Mouse (Mus musculus): Measurements from ENCODE around the gene Radil.

Gene Radil

DNA sequence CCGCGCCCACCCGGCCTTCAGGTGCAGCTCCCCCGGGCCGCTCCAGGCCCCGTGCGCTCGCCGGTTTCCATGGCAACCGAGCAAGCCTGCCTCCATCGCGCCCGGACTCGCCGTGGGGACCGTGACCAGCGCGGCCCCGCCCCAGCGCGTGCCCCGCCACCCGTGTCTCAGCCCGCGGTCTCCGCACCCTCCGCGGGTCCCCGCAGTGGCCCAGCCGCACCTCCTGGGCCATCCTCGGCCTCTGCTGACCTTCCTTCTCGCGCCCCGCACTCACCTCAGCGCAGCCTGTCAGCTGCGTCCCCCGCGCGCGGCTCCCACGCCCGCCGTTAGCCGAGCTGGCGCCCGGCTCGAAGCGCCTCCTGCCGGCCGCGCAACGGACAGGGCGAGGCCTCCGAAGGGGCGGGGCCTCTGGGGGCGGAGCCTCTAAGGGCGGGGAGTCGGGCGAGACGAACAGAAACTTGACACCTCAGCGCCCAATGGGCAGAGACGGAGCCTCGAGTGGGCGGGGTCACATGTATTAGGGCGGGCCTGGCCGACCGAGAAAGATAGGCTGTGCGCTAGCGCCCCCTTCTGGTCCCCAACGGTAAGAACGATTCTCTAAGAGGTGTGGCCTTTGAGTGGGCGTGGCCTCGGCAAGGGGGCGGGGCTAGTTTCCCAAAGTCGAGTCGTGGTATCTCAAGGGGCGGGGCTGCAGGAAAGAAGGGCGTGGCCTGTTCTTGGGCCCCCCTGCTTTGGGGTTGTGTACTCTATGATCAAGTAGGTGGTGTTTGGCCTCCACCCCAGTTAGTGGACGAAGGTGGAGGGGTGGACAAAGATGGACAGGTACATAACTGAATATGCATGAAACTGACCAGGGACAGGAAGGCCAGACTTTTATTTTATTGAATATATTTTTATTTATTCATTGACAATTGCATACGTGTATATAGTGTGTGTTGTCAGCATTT is at the start of gene Radil:
Gene Radil (minus strand): TSS at position 393 of the 947 bp plus-strand sequence.
- peak; percentile 36 to 49 for DNase-seq

DNA sequence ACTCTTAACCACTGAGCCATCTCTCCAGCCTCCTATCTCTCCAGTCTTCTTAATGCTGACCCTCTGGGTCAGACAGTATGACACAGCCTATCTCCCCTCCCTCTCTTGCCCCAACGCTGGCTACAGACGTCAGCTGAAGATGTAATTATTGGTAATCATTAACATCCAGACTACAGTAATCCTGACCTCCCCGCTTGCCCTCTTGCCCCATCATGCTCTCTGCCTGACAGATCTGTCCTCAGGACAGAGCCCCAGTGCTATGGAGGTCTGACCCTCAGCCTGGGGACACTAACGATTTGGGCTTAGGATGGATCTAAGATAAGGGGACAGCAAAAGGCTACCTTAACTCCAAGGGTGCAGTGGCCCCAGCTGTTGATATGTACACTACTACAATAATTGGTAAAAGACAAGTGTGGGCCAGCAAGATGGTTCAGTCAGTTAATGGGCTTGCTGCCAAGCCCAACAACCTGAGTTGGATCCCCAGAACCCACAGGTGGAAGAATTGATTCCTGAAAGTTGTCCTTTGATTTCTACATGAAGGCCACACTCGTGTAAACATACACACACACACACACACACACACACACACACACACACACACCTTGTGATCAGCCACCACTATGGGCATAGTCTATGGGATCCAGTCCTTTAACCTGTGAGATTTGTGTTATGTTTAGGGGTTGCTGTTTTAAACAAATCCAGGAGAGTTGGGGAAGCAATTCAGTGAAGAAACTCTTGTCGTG is 46.9 kb upstream of the Radil start:
- no peak for DNase-seq

DNA sequence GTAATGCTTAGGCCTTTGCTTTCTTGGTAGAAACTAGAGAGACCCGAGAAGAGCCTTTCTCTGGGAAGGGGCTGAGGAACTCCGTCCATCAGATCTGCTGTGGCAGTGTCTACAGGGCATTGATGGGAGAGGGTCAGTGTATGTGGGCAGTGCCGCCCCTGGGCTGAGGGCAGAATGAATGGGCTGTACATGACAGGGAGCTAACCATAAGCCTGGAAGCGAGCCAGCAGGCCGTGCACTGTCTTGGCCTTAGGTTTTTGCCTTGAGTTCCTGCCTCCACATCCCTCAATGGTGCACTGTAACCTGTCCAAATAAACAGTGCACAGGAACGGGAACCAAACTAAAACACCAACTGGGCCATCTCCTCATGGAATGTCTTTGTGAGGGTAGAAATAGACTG is 45.8 kb upstream of the Radil start:
- no peak for DNase-seq

DNA sequence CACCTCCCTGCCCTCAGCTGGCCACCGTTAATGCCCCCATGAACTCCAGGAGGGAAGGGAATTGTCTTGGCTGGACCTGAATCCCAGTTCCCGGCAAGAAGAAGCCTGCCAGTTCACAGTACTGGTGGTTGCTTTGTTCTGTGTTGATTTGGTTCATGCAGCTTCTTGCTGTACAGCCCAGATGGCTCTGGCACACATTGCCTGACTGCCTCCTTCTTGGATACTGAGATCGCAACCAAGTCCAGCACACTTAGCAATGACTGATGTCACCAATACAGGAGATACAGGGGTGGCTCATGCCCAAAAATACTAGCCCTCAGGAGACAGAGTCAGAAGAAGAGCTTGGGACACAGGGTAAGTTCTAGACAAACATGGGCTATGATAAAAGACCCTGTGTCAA is 44.8 kb upstream of the Radil start:
- DNase-seq: no peak

DNA sequence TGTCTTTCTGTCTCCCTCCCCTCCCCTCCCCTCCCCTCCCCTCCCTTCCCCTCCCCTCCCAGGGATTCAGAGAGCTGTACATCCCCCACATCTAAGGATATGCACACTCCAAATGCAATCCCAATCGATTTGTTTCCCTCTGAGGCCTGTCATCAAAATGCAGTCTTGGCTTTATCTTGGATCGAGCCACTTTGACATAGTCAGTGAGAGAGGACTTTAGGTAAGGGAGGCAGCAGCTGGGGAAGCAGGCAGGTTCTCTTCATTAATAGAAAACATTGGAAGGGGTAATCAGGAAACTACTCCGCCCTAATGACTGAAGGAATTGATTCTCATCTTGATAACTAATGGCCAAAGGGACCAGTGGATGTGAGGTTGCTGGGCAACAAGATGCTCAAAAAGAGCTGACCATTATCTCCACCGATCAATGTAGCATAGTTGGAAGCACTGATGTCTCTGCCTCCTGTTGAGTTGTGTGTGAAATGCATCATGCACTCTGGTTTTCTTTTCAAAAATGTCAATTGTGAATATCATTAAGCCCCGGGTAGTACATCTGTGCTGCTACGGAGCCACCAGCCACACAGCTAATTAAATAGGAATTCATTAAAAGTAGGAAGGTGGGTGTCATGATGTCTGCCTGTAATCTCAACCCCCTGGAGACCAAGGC is 40.2 kb upstream of the Radil start:
- DNase-seq: no peak

DNA sequence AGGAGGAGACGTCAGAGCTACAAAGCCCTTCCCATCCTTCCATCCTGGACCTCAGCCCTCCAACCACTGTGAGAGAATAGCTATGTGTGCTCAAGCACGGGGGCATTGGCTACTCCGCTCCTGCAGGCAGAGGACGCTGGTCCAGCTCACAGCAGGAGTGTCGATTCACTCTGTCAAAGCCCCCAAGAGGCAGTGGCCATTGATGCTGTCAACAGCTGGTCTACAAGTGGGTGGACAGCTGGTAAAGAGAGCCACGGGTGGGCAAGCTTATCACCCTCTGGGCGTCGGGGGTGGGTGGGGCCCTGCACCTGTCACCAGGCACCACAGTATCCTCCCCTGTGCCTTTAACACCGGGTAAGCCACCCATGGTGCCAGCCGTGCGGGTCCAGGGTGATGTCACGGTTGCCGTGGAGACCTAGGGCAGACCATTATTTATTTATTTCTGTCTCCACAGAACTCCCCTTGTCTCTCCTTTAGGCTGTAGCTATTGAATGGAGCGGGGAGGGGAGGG is 32.8 kb upstream of the Radil start:
- DNase-seq: no peak

DNA sequence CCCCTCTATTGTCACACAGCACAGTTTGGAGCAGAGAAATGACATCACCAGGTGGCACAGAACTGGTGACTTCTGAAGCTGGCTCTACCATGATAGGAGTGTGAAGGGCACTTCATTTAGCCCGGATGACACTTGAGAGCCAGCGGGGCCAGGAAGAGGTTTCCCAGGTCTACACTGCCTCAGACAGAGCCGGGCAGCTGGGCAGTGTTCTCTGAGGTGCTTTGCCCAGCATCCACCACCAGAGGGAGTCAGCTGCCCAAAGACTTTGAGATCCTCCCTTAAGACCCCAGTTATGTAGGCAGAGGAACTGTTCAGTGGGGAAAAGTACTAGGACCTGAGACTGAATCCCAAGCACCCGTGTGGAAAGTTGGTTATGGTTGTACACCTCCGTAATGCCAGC is 30.6 kb upstream of the Radil start:
- DNase-seq: peak in 1 of 2 experiments; percentile 23

DNA sequence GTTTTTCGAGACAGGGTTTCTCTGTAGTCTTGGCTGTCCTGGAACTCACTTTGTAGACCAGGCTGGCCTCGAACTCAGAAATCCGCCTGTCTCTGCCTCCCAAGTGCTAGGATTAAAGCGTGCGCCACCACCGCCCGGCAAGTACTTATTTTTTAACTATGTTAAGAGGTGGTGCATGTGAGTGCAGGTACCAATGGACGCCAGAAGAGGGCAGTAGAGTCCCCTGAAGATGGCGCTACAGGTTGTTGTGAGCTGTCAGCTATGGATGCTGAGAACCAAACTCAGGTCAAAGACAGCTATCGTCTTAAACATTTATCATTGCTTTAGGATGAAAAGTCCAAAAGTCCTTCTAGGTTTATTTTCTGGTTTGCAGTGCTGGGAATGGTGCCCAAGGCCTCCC is 27.3 kb upstream of the Radil start:
- no peak for DNase-seq

DNA sequence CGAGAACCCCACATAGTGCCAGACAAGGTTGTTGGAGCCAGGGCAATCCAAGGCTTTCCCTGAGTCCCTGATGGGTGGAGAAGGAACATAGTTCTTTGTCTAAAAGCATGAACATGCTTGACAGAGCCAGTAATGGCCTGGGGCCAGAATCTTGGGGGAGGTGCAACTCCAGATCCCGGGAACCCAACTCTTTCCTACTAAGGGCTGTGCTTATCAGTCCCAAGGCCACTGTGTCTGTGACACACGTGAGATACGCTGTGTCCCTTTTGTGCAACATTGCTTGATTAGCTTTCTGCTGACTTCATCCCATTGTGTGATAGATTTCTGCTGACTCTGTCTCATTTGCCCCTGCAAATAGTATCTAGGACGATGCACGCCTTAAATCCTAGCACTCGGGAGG is 25.9 kb upstream of the Radil start:
- no peak for DNase-seq

DNA sequence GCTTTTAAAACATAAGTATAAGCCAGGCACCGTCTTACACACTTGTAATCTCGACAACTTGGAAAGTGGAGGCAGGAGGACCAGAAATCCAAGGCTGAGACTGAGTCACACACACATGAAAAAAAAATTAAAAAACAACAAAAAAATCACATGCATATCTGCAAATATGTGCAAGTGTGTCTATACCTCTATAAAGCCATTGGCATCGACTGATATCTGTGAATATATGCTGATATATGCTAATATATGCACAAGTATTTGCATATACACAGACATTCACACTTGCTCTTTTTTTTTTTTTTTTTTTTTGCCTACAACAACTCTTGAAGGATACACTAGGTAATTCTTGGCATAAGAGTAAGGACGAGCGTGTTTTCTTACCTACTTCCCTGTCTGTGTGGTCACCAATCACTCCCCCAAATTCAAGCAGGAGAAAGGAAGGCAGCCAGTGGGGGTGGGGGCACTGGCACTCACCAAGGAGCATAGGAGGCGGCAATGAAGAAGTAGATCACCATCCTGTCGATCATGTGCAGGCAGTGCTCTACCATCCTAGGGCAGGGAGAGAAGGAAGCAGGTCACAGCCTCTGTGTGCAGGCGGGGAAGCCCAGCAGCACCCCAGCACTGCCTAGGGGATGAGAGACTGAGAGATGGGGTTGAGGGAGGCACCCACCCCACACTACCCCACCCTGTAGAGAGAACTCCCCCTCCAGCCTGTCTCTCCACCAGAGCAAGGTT is 23.6 kb upstream of the Radil start:
- no peak for DNase-seq

DNA sequence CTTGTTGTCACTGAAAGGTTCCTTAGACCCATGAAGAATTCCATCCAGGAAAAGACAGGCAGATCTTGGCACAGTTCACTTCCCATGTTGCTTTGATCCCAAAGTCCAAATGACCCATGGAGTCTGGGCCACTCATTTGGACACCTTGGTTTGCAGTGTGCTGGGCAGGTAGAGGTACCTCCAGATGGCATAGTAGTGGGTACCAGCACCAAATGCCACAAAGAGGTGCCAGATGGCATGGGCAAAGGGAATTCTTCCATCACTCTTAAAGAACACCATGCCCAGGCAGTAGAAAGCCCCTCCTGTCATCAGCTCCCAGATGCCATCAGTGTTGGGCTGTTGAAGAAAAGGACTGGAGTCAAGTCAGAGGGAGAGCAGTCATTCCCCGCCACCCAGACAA is 13.7 kb upstream of the Radil start:
- no peak for DNase-seq

DNA sequence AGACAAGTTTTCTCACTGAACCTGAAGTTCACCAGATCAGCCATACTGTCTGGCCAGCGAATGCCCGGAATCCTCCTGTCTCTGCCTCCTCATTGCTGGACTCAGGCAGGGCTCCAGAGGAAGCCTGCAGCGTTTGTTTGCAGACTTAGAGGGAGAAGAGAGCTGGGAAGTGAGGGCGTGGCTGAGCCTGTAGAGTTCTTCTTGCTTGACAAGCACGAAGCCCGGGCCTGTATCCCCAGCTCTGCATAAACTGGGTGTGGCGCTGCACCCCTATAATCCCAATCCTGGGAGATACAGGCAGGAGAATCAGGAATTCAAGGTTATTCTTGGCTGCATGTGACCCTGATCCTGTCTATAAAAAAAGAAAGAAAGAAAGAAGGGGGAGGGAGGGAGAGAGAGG is 9.4 kb upstream of the Radil start:
- no peak for DNase-seq

DNA sequence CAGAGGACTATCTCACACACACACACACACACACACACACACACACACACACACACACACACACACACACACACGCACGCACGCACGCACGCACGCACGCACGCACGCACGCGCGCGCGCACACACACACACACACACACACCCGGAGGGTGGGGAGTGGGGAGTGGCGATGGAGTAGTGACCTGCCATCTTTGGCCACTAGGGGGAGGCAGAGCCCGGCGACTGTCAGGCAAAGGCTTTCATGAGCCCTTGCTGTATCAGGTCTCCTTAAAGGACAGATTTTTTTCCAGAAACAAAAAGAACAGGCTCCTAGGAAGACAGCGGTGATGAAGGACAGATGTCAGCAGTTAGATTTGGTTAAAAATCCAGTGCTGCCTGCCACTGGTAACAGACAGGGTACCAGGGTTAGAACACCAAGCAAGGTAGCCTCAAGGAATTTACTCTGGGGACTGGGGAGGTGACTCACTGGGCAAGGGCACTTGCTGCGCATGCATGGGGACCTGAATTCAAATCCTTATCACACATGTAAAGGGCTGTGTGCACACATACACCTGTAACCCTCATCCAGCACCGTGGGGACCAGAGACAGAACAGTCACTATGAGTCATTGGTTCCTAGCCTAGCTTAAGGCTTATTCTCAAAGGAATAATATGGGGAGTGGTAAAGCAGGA is 6.6 kb upstream of the Radil start:
- peak in 1 of 2 experiments; percentile 57 for DNase-seq

DNA sequence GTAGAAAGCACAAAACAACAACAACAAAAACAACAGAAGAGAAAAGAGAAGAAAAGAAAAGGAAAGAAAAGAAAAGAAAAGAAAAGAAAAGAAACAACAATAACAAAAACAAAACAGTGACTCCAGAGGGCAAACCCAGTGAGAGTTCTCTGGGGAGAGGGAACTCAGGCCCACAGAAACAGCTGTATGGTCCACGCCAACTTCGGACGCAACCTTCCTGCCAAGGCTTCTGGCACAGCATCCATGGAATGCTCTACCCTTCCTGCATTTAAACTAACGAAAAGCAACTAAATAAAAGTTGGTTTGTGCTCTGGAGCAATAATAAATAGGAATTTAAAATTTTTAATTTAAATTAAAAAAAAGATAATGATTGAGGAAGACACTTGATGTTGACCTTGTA is 5.8 kb upstream of the Radil start:
- no peak for DNase-seq

DNA sequence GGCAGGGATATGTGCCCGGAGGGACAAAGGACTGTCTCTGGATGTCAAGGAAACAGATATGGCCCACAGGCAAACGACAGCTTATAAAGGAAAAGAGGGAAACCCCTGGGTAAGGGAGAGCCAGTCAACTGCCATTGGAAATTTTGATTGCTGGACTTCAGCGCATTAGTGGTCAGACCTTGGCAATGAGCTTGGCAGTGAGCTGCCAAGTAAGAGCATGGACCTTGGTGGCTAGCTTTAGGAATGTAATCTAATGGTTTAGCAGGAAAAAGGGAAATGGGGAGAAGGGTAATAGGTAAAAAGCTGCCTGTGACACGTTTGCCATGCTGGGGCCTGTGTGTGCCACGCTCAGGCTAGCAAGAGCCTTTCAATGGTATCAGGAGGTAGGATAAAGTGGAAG is 5.0 kb upstream of the Radil start:
- DNase-seq: no peak

DNA sequence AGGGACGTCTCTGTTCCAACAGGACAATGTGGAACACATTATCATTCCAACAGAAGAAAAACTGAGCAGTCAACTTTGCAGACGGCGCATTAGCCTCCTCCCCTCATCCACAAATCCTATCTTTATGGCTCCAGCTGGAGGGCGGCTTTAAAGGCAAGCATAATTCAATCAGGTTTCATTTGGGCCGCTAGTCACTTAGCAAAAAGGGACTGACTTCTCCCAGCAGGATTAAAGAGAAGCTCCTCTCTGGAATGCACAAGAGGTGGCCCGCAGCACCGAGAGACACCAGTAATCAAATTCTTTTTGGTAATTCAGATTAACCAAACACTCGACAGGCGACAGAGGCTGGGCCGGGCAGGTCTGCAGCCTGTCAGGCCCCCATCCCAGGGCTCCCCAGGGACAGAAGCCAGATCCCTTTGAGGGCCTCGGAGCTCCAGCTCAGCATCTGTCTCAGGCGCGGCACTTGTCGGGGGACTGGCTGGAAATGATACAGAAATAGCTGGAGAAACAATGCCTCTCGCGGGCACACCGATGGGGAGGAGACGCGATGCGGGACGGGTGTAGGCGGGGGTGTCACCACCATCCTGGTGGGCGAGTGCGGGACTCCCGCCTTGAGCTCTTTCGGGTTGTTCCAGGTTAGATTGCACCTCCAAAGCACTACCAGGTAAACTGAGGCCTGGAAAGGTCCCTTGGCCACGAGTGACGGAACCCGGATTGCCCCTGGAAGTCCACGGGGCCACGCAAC is 765 bp downstream of the Radil start:
- peak in 1 of 2 experiments; percentile 2 for DNase-seq

DNA sequence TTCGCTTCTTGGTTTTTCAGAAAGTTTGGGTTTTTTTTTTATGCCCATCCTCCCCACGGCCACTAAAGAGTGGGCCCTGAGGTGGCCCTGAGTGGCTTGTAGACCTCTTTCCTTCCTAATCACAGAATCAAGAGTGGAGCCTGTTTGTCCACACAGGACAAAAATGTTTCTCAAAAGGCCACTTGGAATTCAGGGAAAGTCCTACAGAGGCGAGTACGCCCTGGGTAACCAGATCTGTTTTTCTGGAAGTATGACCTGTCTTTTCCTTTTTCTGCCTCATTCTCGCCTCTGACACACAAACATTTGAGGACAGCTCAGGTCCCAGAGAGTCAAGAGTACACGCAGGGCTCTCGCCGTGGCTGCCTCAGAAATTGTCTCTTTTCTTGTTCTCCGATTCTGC is 1.5 kb downstream of the Radil start:
- no peak for DNase-seq

DNA sequence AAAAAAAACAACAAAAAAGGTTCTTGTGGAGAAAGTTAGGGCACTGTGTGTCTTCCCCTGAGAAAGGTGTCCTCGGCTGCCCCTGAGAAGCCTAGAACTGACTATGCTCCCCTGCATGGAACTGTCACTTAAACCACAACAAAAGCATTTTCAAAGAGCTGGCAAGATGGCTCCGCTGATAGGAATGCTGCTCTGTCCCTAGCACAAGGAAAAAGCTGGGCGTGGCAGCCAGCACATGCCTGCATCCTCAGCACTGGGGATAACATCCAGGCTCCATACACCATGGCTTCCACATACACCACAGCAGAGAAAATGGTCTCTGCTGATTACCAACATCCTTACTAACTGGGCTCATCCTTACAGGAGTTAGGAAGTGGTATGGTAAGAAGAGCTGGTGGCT is 3.8 kb downstream of the Radil start:
- no peak for DNase-seq

DNA sequence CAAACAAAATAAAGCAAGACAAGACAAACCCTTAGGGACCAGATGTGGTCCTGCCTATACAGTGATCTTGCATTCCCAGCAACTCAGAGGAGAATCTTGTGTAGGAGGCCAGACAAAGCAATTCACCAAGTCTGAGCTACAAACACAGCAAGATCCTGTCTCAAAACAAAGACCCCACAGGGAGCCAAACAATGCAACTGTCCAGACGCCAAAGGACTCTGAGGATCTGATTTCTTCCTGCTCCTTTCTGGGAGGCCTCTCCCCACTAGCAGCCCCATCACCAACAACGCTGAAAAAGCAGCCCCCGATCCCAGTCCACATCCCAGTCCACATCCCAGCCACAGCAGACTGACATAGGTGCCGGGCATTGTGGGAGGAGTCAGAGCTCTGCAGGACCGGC is 4.6 kb downstream of the Radil start:
- no peak for DNase-seq

DNA sequence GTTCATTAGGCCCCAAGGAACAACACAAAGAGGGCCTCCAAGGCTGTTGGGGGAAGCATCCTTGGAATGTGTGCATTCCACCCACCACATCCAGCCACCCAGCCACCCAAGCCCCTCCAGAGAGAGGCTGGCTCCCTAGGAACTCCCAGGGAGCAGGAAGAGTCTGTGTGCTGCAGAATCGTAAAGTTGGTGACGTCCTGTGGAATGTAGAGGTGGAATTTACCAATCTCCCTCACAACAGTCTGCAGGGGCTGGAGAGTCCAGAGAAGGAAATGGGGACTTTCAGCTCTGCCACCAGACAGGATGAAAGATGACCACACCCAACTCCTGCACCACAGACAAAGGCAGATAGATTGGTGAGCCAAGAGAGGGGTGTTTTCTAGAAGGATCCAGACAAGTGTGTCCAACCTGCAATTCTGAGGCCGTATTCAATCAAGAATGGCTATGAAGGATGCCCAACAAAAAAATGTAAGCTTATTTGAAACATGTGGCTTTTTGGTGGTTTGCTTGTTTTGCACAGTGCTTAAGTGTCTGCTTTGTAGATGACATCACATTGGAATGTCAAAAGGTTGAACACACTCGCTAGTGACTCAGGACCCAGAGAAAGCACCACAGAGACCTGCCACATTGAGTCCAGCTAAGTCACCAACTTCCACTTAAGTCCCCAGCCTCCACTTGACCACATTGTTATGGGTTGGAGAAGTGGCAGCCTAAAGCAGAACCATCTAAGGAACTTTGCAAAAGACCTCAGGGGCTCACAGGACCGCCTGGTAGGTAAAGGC is 5.7 kb downstream of the Radil start:
- DNase-seq: no peak

All from spleen, adult 18-20 months (tissue).